Comparison of ENCODE assay signal across 19 mouse cellular contexts in genomic region chr6:134518450-134518849, GRCm38 (mm10). TPM values are rescaled to one million over a fixed set of nuclear protein-coding genes. Genes with fewer than 3 reads are reported as not detected.
A peak's percentile ranks its signal among the peaks of the same experiment; 100 is the strongest.
DNase-seq lines count a peak whose midpoint lies in the region; TF ChIP-seq lines count a peak whose summit lies in the region.
"Had no signal": no experiment of that assay in that cellular context is flagged by ENCODE, and none has a peak within 500 bp of the region (broad histone marks: within the 10 kb centered on the region; RNA-seq: fewer than 3 reads in every experiment).

No protein-coding gene starts in this region.

- no peak overlapping the region for H3K27ac ChIP-seq in gastrocnemius, adult 2 months
- H3K27ac ChIP-seq: embryonic facial prominence, embryonic 13.5 days; embryonic facial prominence, embryonic 15.5 days; forebrain, embryonic 10.5 days; forebrain, embryonic 12.5 days had no signal

- intact Hi-C loops in gastrocnemius, adult 2 months (cut with DNase I) = no loop called here

- H3K4me3 ChIP-seq in gastrocnemius, adult 2 months = no peak overlapping the region
- H3K4me3 ChIP-seq: embryonic facial prominence, embryonic 13.5 days; embryonic facial prominence, embryonic 15.5 days; erythroblast, embryonic 14.5 days; forebrain, embryonic 10.5 days; forebrain, embryonic 12.5 days had no signal

- DNase-seq in 3134 (ENCODE audit: extremely low read depth, insufficient read length, low spot score) (peak; percentile 20), 3T3-L1 (ENCODE audit: low read depth, low spot score) (peak; percentile 81), adipocyte (ENCODE audit: low spot score) (peak; percentile 55)
- DNase-seq in gastrocnemius, adult 2 months = no peak
- DNase-seq in gastrocnemius, postnatal 25 days = no peak
- DNase-seq: adrenal gland, adult 2 months; adrenal gland, postnatal 10 days; adrenal gland, postnatal 25 days; cerebellum, adult 11-12 months; cerebellum, adult 2 months; cerebellum, adult 9-10 months; cerebellum, postnatal 10 days; cerebellum, postnatal 25 days; embryo, embryonic 11 days had no signal

- no peak for TF ChIP-seq CTCF in gastrocnemius, adult 2 months (IDR thresholded peaks at IDR 0.05)

RNA-seq across cellular contexts. Expression of gene Lrp6, which starts 48.3 kb away (rescaled TPM):
- 10 to 100 TPM; 45.0 to 46.7 TPM for total RNA-seq in gastrocnemius, adult 2 months (2021)
- total RNA-seq in gastrocnemius, postnatal 25 days (2021) = 10 to 100 TPM; 42.9 to 46.1 TPM

Comparison
In these comparisons a context has a peak if more than half of its experiments do, and no peak if none do; other contexts are left out.
1. DNase-seq: peak in 3134 (single experiment), 3T3-L1 (single experiment) and adipocyte (single experiment); none in gastrocnemius, adult 2 months (single experiment) and gastrocnemius, postnatal 25 days (single experiment).